Mouse (Mus musculus): ENCODE data around the gene Arsk.

Gene Arsk

DNA sequence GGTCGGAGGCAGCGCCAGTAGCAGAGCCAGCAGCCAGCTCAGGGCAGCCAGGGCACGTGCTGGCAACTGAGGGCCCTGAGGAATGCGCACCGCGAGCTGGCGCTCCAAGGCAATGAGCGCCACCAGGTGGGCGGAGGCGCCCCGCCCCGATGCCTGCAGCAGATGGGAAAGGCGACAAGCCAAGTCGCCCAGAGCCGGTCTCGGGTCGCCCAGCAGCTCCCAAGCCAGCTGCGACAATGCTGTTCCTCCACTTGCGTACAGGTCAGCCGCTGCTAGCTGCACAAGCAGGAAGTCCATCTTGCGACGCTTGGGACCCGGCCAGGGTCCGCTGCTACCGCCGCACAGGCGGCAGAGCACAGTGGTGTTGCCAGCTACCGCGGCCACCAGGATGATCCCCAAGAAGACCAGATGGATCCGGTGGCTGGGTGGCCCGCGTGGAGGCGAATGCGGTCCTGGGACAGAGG, 42.2 kb downstream of the Arsk start:
- H3K9me3 ChIP-seq (ENCODE audit: low read length), result no peaks in the 10 kb centered on the region
- peak overlapping the region; percentile 81 for H3K4me3 ChIP-seq (replicated peaks; ENCODE audit: low read length)
- TF ChIP-seq POU5F1 (IDR thresholded peaks at IDR 0.05; ENCODE audit: borderline replicate concordance, low read length), result no peak
- TF ChIP-seq CTCF (conservative IDR thresholded peaks at IDR 0.05; ENCODE audit: low read length), result no peak
- H3K4me1 ChIP-seq (replicated peaks; ENCODE audit: low read depth, low read length), result peaks cover 9% of the 10 kb centered on the region; the same call in 1 of the 2 replicates
- H3K27me3 ChIP-seq (ENCODE audit: insufficient read depth, low read length), result peaks cover 60% of the 10 kb centered on the region
- no peaks in the 10 kb centered on the region for H3K36me3 ChIP-seq (ENCODE audit: insufficient read depth, low read length)

DNA sequence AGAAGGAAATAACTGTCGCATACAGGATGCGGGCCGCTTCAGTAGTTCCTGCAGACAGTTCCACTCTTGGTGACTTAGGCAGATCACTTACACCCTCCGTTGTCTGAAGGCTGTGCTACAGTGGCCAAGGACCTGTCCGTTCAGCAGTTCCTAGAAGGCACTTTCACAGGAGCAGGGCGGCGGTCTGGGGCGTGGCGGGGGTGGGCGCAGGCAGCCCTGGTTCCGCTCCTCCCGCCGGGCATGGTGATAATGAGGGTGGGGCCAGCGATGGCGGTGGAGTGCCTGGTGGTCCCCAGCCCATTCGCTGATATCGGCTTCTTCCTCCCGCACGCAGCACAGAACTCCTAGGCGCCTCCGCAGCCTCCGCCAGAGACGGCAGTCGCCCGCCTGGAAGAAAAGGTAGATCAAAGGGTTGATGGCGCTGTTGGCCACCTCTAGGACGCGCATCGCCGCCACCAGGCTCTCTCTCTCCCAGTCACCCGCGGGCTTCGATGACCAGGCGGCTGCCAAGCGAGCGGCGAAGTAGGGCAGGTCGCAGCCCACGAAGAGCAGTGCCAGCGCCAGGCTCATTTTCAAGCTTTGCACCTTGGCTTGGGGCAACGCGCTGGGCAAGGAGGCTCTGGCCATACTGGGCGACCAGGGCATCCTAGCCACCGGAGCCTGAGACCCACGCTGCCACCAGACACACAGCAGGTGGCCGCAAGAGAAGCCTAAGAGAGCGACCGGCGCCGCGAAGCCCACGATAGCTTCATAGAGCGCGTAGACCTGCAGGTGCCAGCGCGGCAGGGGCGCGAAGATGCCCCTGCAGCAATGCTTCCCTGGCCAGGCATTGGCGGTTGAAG, 42.8 kb downstream of the Arsk start:
- H3K9me3 ChIP-seq (ENCODE audit: low read length), result no peaks in the 10 kb centered on the region
- TF ChIP-seq NANOG (IDR thresholded peaks at IDR 0.05; ENCODE audit: borderline replicate concordance, low read length) (no peak), CTCF (conservative IDR thresholded peaks at IDR 0.05; ENCODE audit: low read length) (no peak), POU5F1 (IDR thresholded peaks at IDR 0.05; ENCODE audit: borderline replicate concordance, low read length) (no peak)
- no peaks in the 10 kb centered on the region for H3K36me3 ChIP-seq (ENCODE audit: insufficient read depth, low read length)
- H3K27me3 ChIP-seq (ENCODE audit: insufficient read depth, low read length), result peaks cover 63% of the 10 kb centered on the region
- H3K4me1 ChIP-seq (replicated peaks; ENCODE audit: low read depth, low read length), result peaks cover 9% of the 10 kb centered on the region; the same call in 1 of the 2 replicates
- H3K4me3 ChIP-seq (replicated peaks; ENCODE audit: low read length), result peak overlapping the region; percentile 81

DNA sequence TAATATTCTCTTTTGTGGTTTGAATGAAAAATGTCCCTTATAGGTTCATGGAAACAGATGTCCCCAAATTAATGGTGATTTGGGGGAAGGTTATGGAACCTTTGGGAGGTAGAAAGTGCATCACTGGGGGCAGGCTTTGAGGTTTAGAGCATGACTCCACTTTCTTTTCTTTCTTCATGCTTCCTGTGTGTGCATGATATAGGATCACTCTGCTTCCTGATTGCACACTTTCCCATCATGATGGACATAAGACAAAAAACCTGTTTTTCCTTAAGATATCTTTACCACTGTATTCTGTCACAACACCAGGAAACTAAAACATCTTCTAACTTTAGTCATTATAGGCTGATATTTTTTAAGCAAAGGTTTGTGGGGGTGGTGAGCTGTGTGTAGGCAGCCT, 53.5 kb downstream of the Arsk start:
- no peaks in the 10 kb centered on the region for H3K27me3 ChIP-seq (ENCODE audit: insufficient read depth, low read length)
- H3K9me3 ChIP-seq (ENCODE audit: low read length), result no peaks in the 10 kb centered on the region
- H3K4me3 ChIP-seq (replicated peaks; ENCODE audit: low read length), result no peak overlapping the region
- TF ChIP-seq CTCF (conservative IDR thresholded peaks at IDR 0.05; ENCODE audit: low read length) (no peak), POU5F1 (IDR thresholded peaks at IDR 0.05; ENCODE audit: borderline replicate concordance, low read length) (no peak)
- H3K36me3 ChIP-seq (ENCODE audit: insufficient read depth, low read length), result no peaks in the 10 kb centered on the region
- H3K4me1 ChIP-seq (replicated peaks; ENCODE audit: low read depth, low read length), result no peaks in the 10 kb centered on the region

DNA sequence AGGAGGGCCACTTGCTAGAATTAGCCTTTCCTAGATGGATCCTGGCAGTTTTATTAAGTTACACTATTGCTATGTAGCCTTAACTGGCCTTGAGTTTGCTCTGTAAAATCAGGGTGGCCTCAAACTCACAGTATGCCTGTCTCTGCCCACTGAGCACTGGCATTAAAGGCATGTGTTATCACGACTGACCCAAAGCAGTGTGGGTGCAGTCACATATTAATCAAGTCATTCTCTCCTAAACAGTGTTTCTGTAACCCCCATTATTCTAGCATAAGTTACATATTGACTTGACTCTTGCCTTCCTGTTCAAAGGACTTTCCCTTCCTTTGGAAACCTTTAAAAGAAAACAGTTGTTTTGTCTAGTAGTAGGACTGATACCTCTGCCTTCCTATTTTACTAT, 56.0 kb downstream of the Arsk start:
- no peak for TF ChIP-seq CTCF (conservative IDR thresholded peaks at IDR 0.05; ENCODE audit: low read length)
- no peak for TF ChIP-seq POU5F1 (IDR thresholded peaks at IDR 0.05; ENCODE audit: borderline replicate concordance, low read length)
- no peak for TF ChIP-seq NANOG (IDR thresholded peaks at IDR 0.05; ENCODE audit: borderline replicate concordance, low read length)
- Histone ChIP-seq H3K27me3 (ENCODE audit: insufficient read depth, low read length) (no peaks in the 10 kb centered on the region), H3K36me3 (ENCODE audit: insufficient read depth, low read length) (no peaks in the 10 kb centered on the region), H3K4me3 (replicated peaks; ENCODE audit: low read length) (no peak overlapping the region), H3K9me3 (ENCODE audit: low read length) (no peaks in the 10 kb centered on the region), H3K4me1 (replicated peaks; ENCODE audit: low read depth, low read length) (no peaks in the 10 kb centered on the region)

DNA sequence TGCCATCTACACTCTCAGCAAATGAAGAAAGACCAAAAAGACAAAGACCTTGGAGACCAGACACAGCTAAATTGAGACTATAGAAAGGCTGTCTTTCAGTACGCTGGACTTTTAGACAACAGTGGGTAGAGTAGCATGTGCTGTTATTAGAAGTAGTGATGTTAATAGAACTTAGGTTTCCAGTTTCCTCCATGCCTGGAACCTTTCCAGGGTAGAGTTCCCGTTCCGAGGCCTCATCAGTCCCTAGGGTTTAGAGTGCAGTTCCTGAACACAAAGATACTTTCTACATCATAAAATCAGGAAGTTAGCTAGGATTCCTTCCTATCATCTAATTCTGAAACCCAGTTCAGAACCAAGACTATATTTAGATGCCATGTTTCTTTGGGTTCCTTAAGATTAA, 73.9 kb downstream of the Arsk start:
- H3K4me3 ChIP-seq (replicated peaks; ENCODE audit: low read length), result no peak overlapping the region
- H3K9me3 ChIP-seq (ENCODE audit: low read length), result no peaks in the 10 kb centered on the region
- H3K36me3 ChIP-seq (ENCODE audit: insufficient read depth, low read length), result no peaks in the 10 kb centered on the region
- no peaks in the 10 kb centered on the region for H3K27me3 ChIP-seq (ENCODE audit: insufficient read depth, low read length)
- H3K4me1 ChIP-seq (replicated peaks; ENCODE audit: low read depth, low read length), result no peaks in the 10 kb centered on the region
- TF ChIP-seq POU5F1 (IDR thresholded peaks at IDR 0.05; ENCODE audit: borderline replicate concordance, low read length) (no peak), NANOG (IDR thresholded peaks at IDR 0.05; ENCODE audit: borderline replicate concordance, low read length) (no peak), CTCF (conservative IDR thresholded peaks at IDR 0.05; ENCODE audit: low read length) (no peak)

DNA sequence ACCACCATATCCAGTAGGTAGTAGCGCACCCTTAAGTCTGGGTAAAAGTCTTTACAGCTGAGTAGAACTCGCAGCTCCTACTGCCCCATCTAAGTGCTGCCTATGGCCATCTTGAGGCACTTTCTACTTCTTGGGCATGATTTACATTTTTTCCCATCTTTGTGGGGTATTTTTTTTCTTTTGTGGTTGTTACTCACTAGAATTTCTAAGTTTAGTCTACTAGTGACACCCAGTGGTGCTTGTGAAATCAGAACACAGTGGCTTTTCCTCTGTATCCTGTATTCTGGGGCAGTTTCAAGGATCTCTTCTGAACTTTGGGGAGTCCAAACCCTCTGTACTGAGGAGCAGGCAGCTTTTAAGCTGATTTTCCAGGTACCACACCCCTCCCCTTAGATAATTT, 76.7 kb downstream of the Arsk start:
- Histone ChIP-seq H3K36me3 (ENCODE audit: insufficient read depth, low read length) (no peaks in the 10 kb centered on the region), H3K9me3 (ENCODE audit: low read length) (no peaks in the 10 kb centered on the region), H3K27me3 (ENCODE audit: insufficient read depth, low read length) (no peaks in the 10 kb centered on the region), H3K4me1 (replicated peaks; ENCODE audit: low read depth, low read length) (peaks cover 2% of the 10 kb centered on the region; the same call in 1 of the 2 replicates), H3K4me3 (replicated peaks; ENCODE audit: low read length) (no peak overlapping the region)
- TF ChIP-seq POU5F1 (IDR thresholded peaks at IDR 0.05; ENCODE audit: borderline replicate concordance, low read length) (no peak), NANOG (IDR thresholded peaks at IDR 0.05; ENCODE audit: borderline replicate concordance, low read length) (no peak), CTCF (conservative IDR thresholded peaks at IDR 0.05; ENCODE audit: low read length) (no peak)

DNA sequence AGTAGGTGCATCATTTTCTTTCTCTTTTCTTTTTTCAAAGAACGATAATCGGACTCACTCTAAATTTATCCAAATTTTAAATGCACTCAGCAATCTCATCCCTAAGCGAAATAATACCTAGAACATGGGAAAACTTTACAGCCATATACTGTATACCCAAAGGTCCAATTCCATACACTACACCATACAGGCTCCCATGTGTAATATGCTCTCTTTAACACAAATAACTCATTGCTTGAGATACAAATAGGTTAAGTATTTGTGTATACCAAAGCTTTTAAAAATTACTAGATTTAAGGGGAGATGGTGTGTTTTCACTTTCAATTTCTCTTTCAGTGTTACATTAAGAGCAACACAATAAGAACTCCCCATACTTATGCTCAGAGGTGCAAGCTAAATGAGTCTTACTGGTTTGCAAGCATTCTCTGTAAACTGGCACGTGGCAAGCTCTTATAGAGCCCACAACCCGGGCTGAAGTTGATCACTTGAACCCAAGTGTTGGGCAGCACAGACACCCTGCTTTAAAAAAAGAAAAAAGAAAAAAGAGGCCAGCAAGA, 79.5 kb downstream of the Arsk start:
- Histone ChIP-seq H3K27me3 (ENCODE audit: insufficient read depth, low read length) (no peaks in the 10 kb centered on the region), H3K36me3 (ENCODE audit: insufficient read depth, low read length) (no peaks in the 10 kb centered on the region), H3K4me1 (replicated peaks; ENCODE audit: low read depth, low read length) (peaks cover 2% of the 10 kb centered on the region; the same call in 1 of the 2 replicates), H3K9me3 (ENCODE audit: low read length) (no peaks in the 10 kb centered on the region), H3K4me3 (replicated peaks; ENCODE audit: low read length) (no peak overlapping the region; the same call in 1 of the 2 replicates)
- TF ChIP-seq POU5F1 (IDR thresholded peaks at IDR 0.05; ENCODE audit: borderline replicate concordance, low read length) (no peak), CTCF (conservative IDR thresholded peaks at IDR 0.05; ENCODE audit: low read length) (no peak), NANOG (IDR thresholded peaks at IDR 0.05; ENCODE audit: borderline replicate concordance, low read length) (no peak)

DNA sequence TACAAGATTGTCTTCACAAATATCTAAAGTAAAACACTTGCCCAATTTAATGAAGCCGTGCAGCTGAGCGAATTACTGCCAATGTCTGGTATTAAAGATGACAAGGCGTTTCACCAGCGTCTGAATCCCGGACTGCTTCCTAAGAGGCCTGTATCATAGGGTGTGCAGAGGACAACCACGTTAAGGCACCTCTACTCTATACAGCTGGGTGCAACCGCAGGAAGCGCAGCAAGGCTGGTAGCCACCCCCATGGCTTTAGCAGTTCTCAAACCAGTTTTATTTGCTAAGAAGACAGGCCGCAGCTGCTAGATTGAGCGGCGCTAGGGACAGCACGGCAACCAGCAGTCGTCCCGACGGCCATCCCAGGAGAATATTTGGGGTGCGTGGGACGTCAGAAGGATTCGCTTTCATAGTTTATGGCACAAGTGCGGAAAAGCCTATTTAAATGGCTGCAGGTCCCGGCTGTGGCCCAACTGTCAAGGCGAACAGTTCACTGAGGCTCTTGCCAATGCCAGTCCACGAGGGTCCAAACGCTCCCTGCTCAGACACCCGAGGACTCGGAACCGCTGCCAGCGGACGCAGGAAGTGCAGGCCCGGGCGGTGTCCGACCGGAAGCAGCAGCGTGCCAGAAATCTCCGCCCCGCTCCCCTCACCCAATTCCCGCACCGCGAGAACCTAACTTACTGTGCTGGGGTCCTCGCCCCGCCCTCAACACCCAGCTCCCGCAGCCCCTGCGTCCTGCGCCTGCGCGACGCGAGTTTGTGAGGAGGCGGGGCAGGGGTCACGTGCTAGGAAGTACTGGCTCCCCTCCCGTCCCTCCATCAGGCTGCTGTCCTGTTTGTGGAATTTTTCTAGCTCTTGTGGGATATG, 80.3 kb downstream of the Arsk start, which contains the start of gene Rfesd:
Gene Rfesd (minus strand): TSS at position 746 of the 870 bp plus-strand sequence.
- Histone ChIP-seq H3K4me1 (replicated peaks; ENCODE audit: low read depth, low read length) (peaks cover 6% of the 10 kb centered on the region), H3K36me3 (ENCODE audit: insufficient read depth, low read length) (no peaks in the 10 kb centered on the region), H3K4me3 (replicated peaks; ENCODE audit: low read length) (peak within 1 kb of the TSS; percentile 90), H3K9me3 (ENCODE audit: low read length) (no peaks in the 10 kb centered on the region), H3K27me3 (ENCODE audit: insufficient read depth, low read length) (no peaks in the 10 kb centered on the region)
- TF ChIP-seq CTCF (conservative IDR thresholded peaks at IDR 0.05; ENCODE audit: low read length), result no peak
- TF ChIP-seq NANOG (IDR thresholded peaks at IDR 0.05; ENCODE audit: borderline replicate concordance, low read length), result no peak
- no peak for TF ChIP-seq POU5F1 (IDR thresholded peaks at IDR 0.05; ENCODE audit: borderline replicate concordance, low read length)
